Mouse (Mus musculus) bone marrow, adult 2 months (tissue): ENCODE data around the gene B4galt3.

Experiments
- CTCF ChIP-seq: fragments of 200-500 bp; IDR thresholded peaks from 2 replicates; pipeline ENCODE4 v1.5.1; 2011; ENCODE audit warnings: low read length, control low read depth; ENCODE audit not compliant: control insufficient read depth, insufficient read depth
- POLR2A ChIP-seq: fragments of 200-500 bp; IDR thresholded peaks from 2 replicates; pipeline ENCODE4 v1.6.1; 2011; ENCODE audit warnings: low read depth, mild to moderate bottlenecking, control low read depth, low read length, borderline replicate concordance; ENCODE audit not compliant: control insufficient read depth

DNA sequence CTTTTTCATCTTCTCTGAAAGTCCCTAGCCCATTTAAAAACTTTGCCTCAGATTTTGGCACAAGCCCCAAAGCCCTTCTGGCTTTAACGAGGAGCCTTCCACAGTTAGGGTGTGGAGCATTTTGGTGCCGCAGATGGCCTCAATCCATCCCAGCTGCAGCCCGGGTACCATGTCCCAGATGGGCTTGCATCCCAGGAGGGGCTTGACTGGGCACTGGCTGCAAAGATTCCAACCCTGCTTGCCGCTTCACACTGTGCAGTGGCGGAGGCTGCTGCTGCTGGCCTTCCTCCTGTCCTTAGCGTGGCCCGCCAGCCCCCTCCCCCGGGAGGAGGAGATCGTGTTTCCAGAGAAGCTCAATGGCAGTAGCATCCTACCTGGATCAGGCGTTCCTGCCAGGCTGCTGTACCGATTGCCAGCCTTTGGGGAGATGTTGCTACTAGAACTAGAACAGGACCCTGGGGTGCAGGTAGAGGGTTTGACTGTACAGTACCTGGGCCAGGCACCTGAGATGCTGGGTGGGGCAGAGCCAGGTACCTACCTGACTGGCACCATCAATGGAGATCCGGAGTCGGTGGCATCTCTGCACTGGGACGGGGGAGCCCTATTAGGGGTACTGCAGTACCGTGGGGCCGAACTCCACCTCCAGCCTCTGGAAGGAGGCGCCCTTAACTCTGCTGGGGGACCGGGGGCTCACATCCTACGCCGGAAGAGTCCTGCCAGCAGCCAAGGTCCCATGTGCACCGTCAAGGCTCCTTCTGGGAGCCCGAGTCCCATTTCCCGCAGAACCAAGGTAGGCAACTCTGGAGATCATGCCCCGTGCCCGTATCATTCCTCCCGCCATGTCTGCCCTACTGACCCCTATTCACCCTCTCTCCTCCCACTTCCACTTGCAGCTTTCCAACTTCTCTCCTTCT is 19.2 kb upstream of the B4galt3 start, which contains the start of gene Ndufs2:
- TF ChIP-seq CTCF, result no peak
- TF ChIP-seq POLR2A, result no peak
